Mouse (Mus musculus) G1E-ER4 (cell line): ENCODE data around the gene Fmo5. TPM values are rescaled to one million over a fixed set of nuclear protein-coding genes. Genes with fewer than 3 reads are reported as not detected.

Experiments used
- GATA1 ChIP-seq: IDR thresholded peaks from one replicate; pipeline ENCODE4 v1.8.0; 2012; ENCODE audit warnings: low read length, inconsistent platforms
- polyA plus RNA-seq: library from polyadenylated mRNA; stranded (reverse); fragments of >175 nt; gene quantifications from 2 replicates; pipeline ENCODE4 v1.2.3, GENCODE M21; 2012

The Fmo5 gene
- polyA plus RNA-seq, 1 experiment = 0.09 TPM

- no peak for TF ChIP-seq GATA1
Measured at GRCm38 (mm10) chr3:97620657-97621056, 7.9 kb upstream of the Fmo5 start.

DNA sequence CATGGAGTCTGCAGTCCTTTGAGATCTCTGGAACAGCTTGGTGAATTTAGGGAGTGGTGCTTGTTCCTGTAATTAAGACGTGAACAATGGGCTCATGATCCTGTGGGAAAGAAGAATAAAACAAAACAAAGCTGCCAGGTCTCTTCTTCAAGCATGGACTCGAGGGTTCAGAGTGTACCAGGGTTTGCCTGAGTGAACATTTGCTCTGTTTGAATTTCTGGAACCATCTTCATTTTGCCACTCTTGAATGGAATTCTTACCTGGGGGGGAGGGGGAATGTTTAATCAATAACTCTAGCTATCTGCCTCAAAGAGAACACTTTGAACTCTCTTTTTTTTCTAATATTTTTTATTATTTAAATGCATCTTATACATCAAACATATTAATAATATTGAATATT lies 4.0 kb upstream of the Fmo5 start:
- no peak for TF ChIP-seq GATA1

DNA sequence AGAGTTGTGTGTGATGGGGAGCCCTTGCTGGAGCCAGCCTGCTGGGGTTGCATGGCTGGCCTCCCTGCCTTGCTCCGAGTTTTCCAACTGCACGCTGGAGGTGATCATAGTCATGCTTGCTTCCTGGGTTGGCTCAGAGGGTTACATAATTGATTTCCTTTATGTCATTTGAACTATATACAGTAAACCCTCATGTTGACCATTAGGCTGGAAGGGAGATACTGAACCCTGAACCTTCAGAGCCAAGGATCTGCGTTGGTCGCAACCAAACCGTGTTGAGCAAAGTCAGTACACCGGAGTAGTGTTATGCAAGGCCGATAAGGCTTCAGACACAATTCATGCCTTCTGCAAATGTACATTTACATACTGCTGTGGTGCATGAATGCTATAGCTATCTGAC lies 711 bp upstream of the Fmo5 start:
- no peak for TF ChIP-seq GATA1

- TF ChIP-seq GATA1 = no peak
Measured at GRCm38 (mm10) chr3:97629941-97630340, 1.3 kb downstream of the Fmo5 start.

GRCm38 (mm10) chr3:97630746-97631145 lies 2.1 kb downstream of the Fmo5 start:
- no peak for TF ChIP-seq GATA1

DNA sequence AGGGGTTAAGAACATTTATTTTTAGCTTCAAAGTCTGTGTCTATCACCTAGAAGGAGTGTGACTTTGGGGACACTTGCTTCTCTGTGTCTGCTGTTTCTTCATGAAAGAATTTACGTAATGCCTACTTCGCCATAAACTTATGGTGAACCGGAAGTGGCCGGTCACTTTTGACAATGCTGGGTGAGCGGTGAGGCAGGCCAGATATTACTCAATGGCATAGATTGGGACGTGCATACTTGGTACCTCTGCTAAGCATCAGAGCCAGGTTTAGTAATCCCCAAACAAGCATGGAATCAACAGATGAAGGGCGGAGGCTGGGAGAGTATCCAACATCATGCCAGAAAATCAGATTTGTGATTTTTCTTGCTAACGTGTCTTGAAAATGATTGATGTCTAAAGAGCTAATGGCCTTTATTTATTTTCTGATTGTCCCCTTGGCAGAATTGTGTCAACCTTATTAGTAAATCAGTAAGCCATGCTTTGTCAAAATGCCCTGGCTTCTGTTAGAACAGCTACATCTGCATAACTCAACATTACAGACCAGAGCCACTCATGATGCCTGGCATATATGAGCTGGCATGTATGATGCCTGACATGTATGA lies 2.8 kb downstream of the Fmo5 start:
- no peak for TF ChIP-seq GATA1

GRCm38 (mm10) chr3:97633456-97633855 lies 4.9 kb downstream of the Fmo5 start:
- no peak for TF ChIP-seq GATA1

DNA sequence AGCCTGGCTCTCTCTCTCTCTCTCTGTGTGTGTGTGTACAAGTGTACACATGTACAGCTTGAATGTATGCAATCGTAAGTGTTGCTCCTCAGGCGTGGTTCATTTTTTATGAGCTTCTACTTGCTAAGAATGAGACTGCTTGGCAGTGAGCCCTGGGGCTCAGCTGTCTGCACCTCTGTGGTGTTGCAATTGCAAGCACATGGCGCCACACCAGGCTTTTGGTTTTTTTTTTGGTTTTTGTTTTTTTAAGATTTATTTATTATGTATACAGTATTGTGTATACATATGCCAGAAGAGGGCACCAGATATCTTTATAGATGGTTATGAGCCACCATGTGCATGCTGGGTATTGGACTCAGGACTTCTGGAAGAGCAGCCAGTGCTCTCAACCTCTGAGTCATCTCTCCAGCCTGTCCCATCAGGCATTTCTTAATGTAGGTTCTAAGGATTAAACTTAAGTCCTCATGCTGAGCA lies 5.7 kb downstream of the Fmo5 start:
- TF ChIP-seq GATA1 = no peak

GRCm38 (mm10) chr3:97641396-97641795 lies 12.8 kb downstream of the Fmo5 start:
- no peak for TF ChIP-seq GATA1

- no peak for TF ChIP-seq GATA1
Measured at GRCm38 (mm10) chr3:97642001-97642400, 13.4 kb downstream of the Fmo5 start.

- no peak for TF ChIP-seq GATA1
Measured at GRCm38 (mm10) chr3:97648518-97648917, 19.9 kb downstream of the Fmo5 start.

DNA sequence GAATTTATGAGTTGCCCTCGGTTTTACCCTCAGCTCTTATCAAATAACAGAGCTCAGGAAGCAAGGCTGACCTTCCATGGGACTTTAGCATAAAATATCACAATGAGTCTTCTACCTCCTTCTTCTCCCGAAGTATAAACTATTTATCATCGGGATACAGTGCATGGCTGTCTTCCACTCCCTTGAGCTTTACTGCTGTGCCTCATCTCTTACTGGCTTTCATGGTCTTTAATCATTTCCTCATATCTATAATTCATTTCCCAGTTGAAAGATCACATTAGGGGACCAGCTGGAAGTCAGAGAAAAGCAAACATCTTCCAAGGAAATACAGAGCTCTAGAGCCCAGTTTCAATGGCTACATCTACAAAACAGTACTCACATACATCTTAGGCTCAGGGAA lies 20.4 kb downstream of the Fmo5 start:
- no peak for TF ChIP-seq GATA1

DNA sequence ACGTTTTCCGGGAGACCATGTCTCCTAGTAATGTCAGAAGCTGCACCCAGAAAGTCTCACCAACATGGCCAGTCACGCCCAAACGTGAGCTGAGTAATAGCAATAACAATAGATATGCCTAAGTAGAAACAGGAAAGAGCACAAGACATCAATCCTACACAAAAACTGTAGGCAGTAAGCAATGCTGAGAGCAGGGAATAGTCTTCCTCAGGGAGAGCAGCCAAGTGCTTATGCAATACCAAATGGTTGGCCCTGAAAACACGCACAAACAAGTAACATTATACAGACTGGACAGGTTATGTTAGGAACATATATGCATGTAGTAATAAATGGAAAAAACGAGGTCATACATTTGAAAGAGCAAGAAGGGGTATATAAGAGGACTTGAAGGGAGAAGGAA lies 20.9 kb downstream of the Fmo5 start:
- TF ChIP-seq GATA1 = no peak

DNA sequence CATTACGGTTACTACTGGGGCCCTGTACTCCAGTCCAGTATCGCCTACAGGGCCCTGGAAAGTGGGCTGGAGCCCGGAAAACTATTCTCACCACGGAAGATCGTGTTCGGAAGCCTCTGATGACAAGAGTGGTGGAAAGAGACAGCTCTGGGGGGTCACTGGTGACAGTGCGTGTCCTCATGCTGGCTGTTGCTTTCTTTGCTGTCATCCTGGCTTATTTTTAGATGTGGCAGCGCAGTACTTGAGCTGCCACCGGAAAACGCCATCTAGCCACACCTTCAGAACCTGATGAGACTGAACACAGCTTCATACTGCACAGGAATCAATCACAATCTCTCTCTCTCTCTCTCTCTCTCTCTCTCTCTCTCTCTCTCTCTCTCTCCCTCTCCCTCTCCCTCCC lies 23.0 kb downstream of the Fmo5 start:
- no peak for TF ChIP-seq GATA1

DNA sequence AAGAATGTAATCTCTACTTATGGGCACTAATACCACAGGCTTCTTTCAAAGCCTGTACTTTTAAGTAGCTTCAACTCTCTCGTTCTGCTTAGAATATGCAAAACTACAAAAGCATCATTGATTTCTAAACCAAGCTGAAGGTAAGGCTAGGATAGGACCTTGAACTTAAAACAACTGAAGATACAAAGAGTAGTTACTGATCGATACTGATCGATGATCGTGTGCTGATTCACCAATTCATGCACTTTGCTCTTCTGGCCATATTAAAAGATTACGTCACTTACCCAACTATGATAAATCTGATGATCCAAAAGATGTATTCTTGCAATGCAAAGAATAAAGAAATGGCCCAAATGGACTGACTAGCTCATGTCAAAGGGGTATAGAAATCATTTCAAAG lies 25.2 kb downstream of the Fmo5 start:
- TF ChIP-seq GATA1 = no peak

GRCm38 (mm10) chr3:97654901-97655300 lies 26.3 kb downstream of the Fmo5 start:
- no peak for TF ChIP-seq GATA1

- TF ChIP-seq GATA1 = no peak
Measured at GRCm38 (mm10) chr3:97657655-97658411, 29.2 kb downstream of the Fmo5 start, which contains the start of gene Prkab2. TSS of gene Prkab2 (plus strand) at chr3:97658193.
